Mouse (Mus musculus) liver, embryonic 13.5 days (tissue): ENCODE data around the gene Tfcp2l1. TPM values are rescaled to one million over a fixed set of nuclear protein-coding genes. Genes with fewer than 3 reads are reported as not detected.

Experiments used
- ATAC-seq: fragments of 200-750 bp; cut with Nextera tagmentation; 2 replicates; pipeline ENCODE4 v1.8.0; 2017; ENCODE audit warnings: low read depth, mild to moderate bottlenecking, moderate number of reproducible peaks, moderate library complexity
- DNase-seq: peaks from one replicate; pipeline ENCODE4 v3.0.0; 2022
- H3K27ac ChIP-seq: fragments of 300-500 bp; sonication (generic); 2 replicates; pipeline ENCODE4 v1.5.1; 2015; ENCODE audit warnings: moderate library complexity, mild to moderate bottlenecking, inconsistent platforms
- H3K27me3 ChIP-seq: fragments of 300-500 bp; sonication (generic); 2 replicates; pipeline ENCODE4 v1.6.1; 2015; ENCODE audit warnings: mild to moderate bottlenecking, inconsistent platforms
- H3K36me3 ChIP-seq: fragments of 300-500 bp; sonication (generic); 2 replicates; pipeline ENCODE4 v1.6.1; 2015; ENCODE audit warnings: mild to moderate bottlenecking, inconsistent platforms
- H3K4me1 ChIP-seq: fragments of 300-500 bp; sonication (generic); replicated peaks from 2 replicates; pipeline ENCODE4 v1.6.1; 2015; ENCODE audit warnings: inconsistent platforms
- H3K4me2 ChIP-seq: fragments of 300-500 bp; sonication (generic); 2 replicates; pipeline ENCODE4 v1.6.1; 2015; ENCODE audit warnings: inconsistent platforms, mild to moderate bottlenecking, moderate library complexity
- H3K4me3 ChIP-seq: fragments of 300-500 bp; sonication (generic); replicated peaks from 2 replicates; pipeline ENCODE4 v1.5.1; 2015; ENCODE audit warnings: mild to moderate bottlenecking, inconsistent platforms
- H3K9ac ChIP-seq: fragments of 300-500 bp; sonication (generic); 2 replicates; pipeline ENCODE4 v1.6.1; 2015; ENCODE audit warnings: mild to moderate bottlenecking, inconsistent platforms
- H3K9me3 ChIP-seq: fragments of 300-500 bp; sonication (generic); replicated peaks from 2 replicates; pipeline ENCODE4 v1.6.1; 2016; ENCODE audit warnings: inconsistent platforms
- WGBS: fragments of 180-500 bp; shearing (Covaris S2); methylation state at CpG from one replicate; pipeline ENCODE4 v1.1.7; 2015; ENCODE audit not compliant: insufficient replicate concordance; 5-methylcytosine and 5-hydroxymethylcytosine counted together
- polyA plus RNA-seq: library from polyadenylated mRNA; unstranded; fragments of >200 nt; fragmentation: Nextera tagmentation; extraction: Ambion mirVana; gene quantifications from 2 replicates; pipeline ENCODE4 v1.2.1, GENCODE M21; 2015

Gene Tfcp2l1
- polyA plus RNA-seq, 1 experiment from 2014 or later, result 0.54 TPM

GRCm38 (mm10) chr1:118660880-118661465 lies 33.2 kb downstream of the Tfcp2l1 start:
- Histone ChIP-seq H3K4me2 (no peak overlapping the region), H3K9me3 (no peaks in the 10 kb centered on the region), H3K9ac (no peak overlapping the region), H3K36me3 (no peaks in the 10 kb centered on the region), H3K4me1 (peaks cover 5% of the 10 kb centered on the region), H3K27ac (no peak overlapping the region), H3K4me3 (no peak overlapping the region), H3K27me3 (no peaks in the 10 kb centered on the region)
- ATAC-seq (no peak), DNase-seq (no peak)
- 51% methylated on average over 3 of the region's 3 CpGs for WGBS

GRCm38 (mm10) chr1:118663062-118663461 lies 35.3 kb downstream of the Tfcp2l1 start:
- H3K27me3 ChIP-seq, result no peaks in the 10 kb centered on the region
- 38% methylated on average over 1 of the region's 1 CpGs for WGBS
- H3K36me3 ChIP-seq, result no peaks in the 10 kb centered on the region
- peaks cover 5% of the 10 kb centered on the region for H3K4me1 ChIP-seq
- H3K9me3 ChIP-seq, result no peaks in the 10 kb centered on the region
- H3K4me2 ChIP-seq, result no peak overlapping the region
- H3K27ac ChIP-seq, result no peak overlapping the region
- ATAC-seq (no peak), DNase-seq (no peak)
- no peak overlapping the region for H3K9ac ChIP-seq
- H3K4me3 ChIP-seq, result no peak overlapping the region

GRCm38 (mm10) chr1:118667536-118667935 lies 39.8 kb downstream of the Tfcp2l1 start:
- no peak overlapping the region for H3K4me3 ChIP-seq

GRCm38 (mm10) chr1:118672196-118672595 lies 44.5 kb downstream of the Tfcp2l1 start:
- Histone ChIP-seq H3K4me2 (no peak overlapping the region), H3K27ac (no peak overlapping the region), H3K36me3 (no peaks in the 10 kb centered on the region), H3K9ac (no peak overlapping the region), H3K4me3 (no peak overlapping the region), H3K4me1 (no peaks in the 10 kb centered on the region), H3K27me3 (no peaks in the 10 kb centered on the region), H3K9me3 (no peaks in the 10 kb centered on the region)
- DNase-seq, result no peak
- ATAC-seq, result no peak
- WGBS, result 57% methylated on average over 8 of the region's 8 CpGs

More at GRCm38 (mm10) chr1:118667536-118667935, 39.8 kb downstream of the Tfcp2l1 start:
- no peak overlapping the region for H3K4me2 ChIP-seq
- H3K27me3 ChIP-seq, result no peaks in the 10 kb centered on the region
- DNase-seq, result no peak
- H3K9ac ChIP-seq, result no peak overlapping the region
- H3K4me1 ChIP-seq, result no peaks in the 10 kb centered on the region
- no peak overlapping the region for H3K27ac ChIP-seq
- ATAC-seq, result no peak
- no peaks in the 10 kb centered on the region for H3K36me3 ChIP-seq
- no peaks in the 10 kb centered on the region for H3K9me3 ChIP-seq

- Histone ChIP-seq H3K27me3 (no peaks in the 10 kb centered on the region), H3K9me3 (no peaks in the 10 kb centered on the region), H3K4me3 (no peak overlapping the region), H3K4me2 (no peak overlapping the region), H3K9ac (no peak overlapping the region), H3K36me3 (no peaks in the 10 kb centered on the region), H3K4me1 (no peaks in the 10 kb centered on the region), H3K27ac (no peak overlapping the region)
- WGBS, result 71% methylated on average over 4 of the region's 4 CpGs
- DNase-seq (no peak), ATAC-seq (no peak)
Observed at GRCm38 (mm10) chr1:118674176-118674575, 46.4 kb downstream of the Tfcp2l1 start.

- WGBS, result 65% methylated on average over 1 of the region's 1 CpGs
Observed at GRCm38 (mm10) chr1:118681980-118682379, 54.2 kb downstream of the Tfcp2l1 start.

GRCm38 (mm10) chr1:118683686-118684085 lies 55.9 kb downstream of the Tfcp2l1 start:
- 43% methylated on average over 4 of the region's 4 CpGs for WGBS
- Histone ChIP-seq H3K9me3 (no peaks in the 10 kb centered on the region), H3K9ac (no peak overlapping the region), H3K4me2 (no peak overlapping the region), H3K4me3 (no peak overlapping the region), H3K4me1 (no peaks in the 10 kb centered on the region), H3K36me3 (no peaks in the 10 kb centered on the region), H3K27ac (no peak overlapping the region), H3K27me3 (no peaks in the 10 kb centered on the region)
- DNase-seq (no peak), ATAC-seq (no peak)

More at GRCm38 (mm10) chr1:118681980-118682379, 54.2 kb downstream of the Tfcp2l1 start:
- no peak for ATAC-seq
- Histone ChIP-seq H3K27me3 (no peaks in the 10 kb centered on the region), H3K4me3 (no peak overlapping the region), H3K9ac (no peak overlapping the region), H3K9me3 (no peaks in the 10 kb centered on the region), H3K36me3 (no peaks in the 10 kb centered on the region), H3K4me2 (no peak overlapping the region), H3K27ac (no peak overlapping the region), H3K4me1 (no peaks in the 10 kb centered on the region)
- DNase-seq, result no peak

GRCm38 (mm10) chr1:118687726-118688125 lies 60.0 kb downstream of the Tfcp2l1 start:
- DNase-seq (no peak), ATAC-seq (no peak)
- Histone ChIP-seq H3K27me3 (no peaks in the 10 kb centered on the region), H3K9ac (no peak overlapping the region), H3K9me3 (no peaks in the 10 kb centered on the region), H3K4me3 (no peak overlapping the region), H3K4me2 (no peak overlapping the region), H3K36me3 (no peaks in the 10 kb centered on the region), H3K27ac (no peak overlapping the region), H3K4me1 (no peaks in the 10 kb centered on the region)
- WGBS, result 66% methylated on average over 10 of the region's 10 CpGs

GRCm38 (mm10) chr1:118689830-118690229 lies 62.1 kb downstream of the Tfcp2l1 start:
- ATAC-seq (no peak), DNase-seq (no peak)
- H3K27ac ChIP-seq, result no peak overlapping the region
- H3K4me2 ChIP-seq, result no peak overlapping the region
- H3K4me3 ChIP-seq, result no peak overlapping the region
- no peak overlapping the region for H3K9ac ChIP-seq
- H3K27me3 ChIP-seq, result no peaks in the 10 kb centered on the region
- no peaks in the 10 kb centered on the region for H3K4me1 ChIP-seq
- H3K36me3 ChIP-seq, result no peaks in the 10 kb centered on the region
- WGBS, result 45% methylated on average over 5 of the region's 5 CpGs
- H3K9me3 ChIP-seq, result no peaks in the 10 kb centered on the region

GRCm38 (mm10) chr1:118694436-118694835 lies 66.7 kb downstream of the Tfcp2l1 start:
- Histone ChIP-seq H3K9ac (no peak overlapping the region), H3K4me2 (no peak overlapping the region), H3K9me3 (no peaks in the 10 kb centered on the region), H3K4me3 (no peak overlapping the region), H3K27me3 (no peaks in the 10 kb centered on the region), H3K36me3 (no peaks in the 10 kb centered on the region), H3K27ac (no peak overlapping the region), H3K4me1 (no peaks in the 10 kb centered on the region)
- WGBS, result 46% methylated on average over 2 of the region's 2 CpGs
- no peak for DNase-seq
- no peak for ATAC-seq

- 58% methylated on average over 6 of the region's 6 CpGs for WGBS
Observed at GRCm38 (mm10) chr1:118697906-118698305, 70.2 kb downstream of the Tfcp2l1 start.

GRCm38 (mm10) chr1:118699118-118699890 lies 71.6 kb downstream of the Tfcp2l1 start:
- H3K27me3 ChIP-seq, result no peaks in the 10 kb centered on the region
- no peaks in the 10 kb centered on the region for H3K4me1 ChIP-seq
- H3K36me3 ChIP-seq, result no peaks in the 10 kb centered on the region
- no peak overlapping the region for H3K4me3 ChIP-seq
- no peak overlapping the region for H3K9ac ChIP-seq
- H3K27ac ChIP-seq, result no peak overlapping the region
- ATAC-seq (no peak), DNase-seq (no peak)
- H3K4me2 ChIP-seq, result no peak overlapping the region
- no peaks in the 10 kb centered on the region for H3K9me3 ChIP-seq
- WGBS, result 36% methylated on average over 6 of the region's 6 CpGs

More at GRCm38 (mm10) chr1:118697906-118698305, 70.2 kb downstream of the Tfcp2l1 start:
- no peak overlapping the region for H3K27ac ChIP-seq
- no peaks in the 10 kb centered on the region for H3K27me3 ChIP-seq
- no peaks in the 10 kb centered on the region for H3K9me3 ChIP-seq
- no peak for ATAC-seq
- no peak overlapping the region for H3K4me2 ChIP-seq
- H3K36me3 ChIP-seq, result no peaks in the 10 kb centered on the region
- H3K4me3 ChIP-seq, result no peak overlapping the region
- DNase-seq, result no peak
- no peak overlapping the region for H3K9ac ChIP-seq
- no peaks in the 10 kb centered on the region for H3K4me1 ChIP-seq
